Mouse (Mus musculus) B cell, adult 2 months (primary cell): ENCODE measurements around the gene Slc7a1.

ENCODE experiments used
- DNase-seq, 2 experiments: peaks; one replicate each; pipeline ENCODE4 v3.0.0; 2022

Gene Slc7a1

GRCm38 (mm10) chr5:148389007-148389970, 10.4 kb downstream of the Slc7a1 start:
- DNase-seq = peak; percentile 50 to 58

- peak; percentile 48 to 61 for DNase-seq
Measured at GRCm38 (mm10) chr5:148388251-148389006, 11.3 kb downstream of the Slc7a1 start.

- DNase-seq = peak; percentile 45 to 52
Measured at GRCm38 (mm10) chr5:148387820-148388219, 11.9 kb downstream of the Slc7a1 start.

GRCm38 (mm10) chr5:148386471-148386870, 13.2 kb downstream of the Slc7a1 start:
- peak; percentile 68 to 70 for DNase-seq

- no peak for DNase-seq
Measured at GRCm38 (mm10) chr5:148384501-148385055, 15.1 kb downstream of the Slc7a1 start.

- DNase-seq = no peak
Measured at GRCm38 (mm10) chr5:148383841-148384500, 15.7 kb downstream of the Slc7a1 start.

- no peak for DNase-seq
Measured at GRCm38 (mm10) chr5:148381083-148381482, 18.6 kb downstream of the Slc7a1 start.

- no peak for DNase-seq
Measured at GRCm38 (mm10) chr5:148380246-148380504, 19.5 kb downstream of the Slc7a1 start.

- DNase-seq = peak; percentile 81 to 86
Measured at GRCm38 (mm10) chr5:148379455-148380245, 20.1 kb downstream of the Slc7a1 start.

GRCm38 (mm10) chr5:148378707-148379106, 21.0 kb downstream of the Slc7a1 start:
- no peak for DNase-seq

GRCm38 (mm10) chr5:148378232-148378508, 21.5 kb downstream of the Slc7a1 start:
- DNase-seq = no peak

- no peak for DNase-seq
Measured at GRCm38 (mm10) chr5:148377439-148378231, 22.1 kb downstream of the Slc7a1 start.

- no peak for DNase-seq
Measured at GRCm38 (mm10) chr5:148376358-148376757, 23.3 kb downstream of the Slc7a1 start.

GRCm38 (mm10) chr5:148375480-148375879, 24.2 kb downstream of the Slc7a1 start:
- no peak for DNase-seq

GRCm38 (mm10) chr5:148373092-148373685, 26.5 kb downstream of the Slc7a1 start:
- no peak for DNase-seq

GRCm38 (mm10) chr5:148372005-148372917, 27.4 kb downstream of the Slc7a1 start:
- no peak for DNase-seq

- no peak for DNase-seq
Measured at GRCm38 (mm10) chr5:148371375-148371774, 28.3 kb downstream of the Slc7a1 start.

- DNase-seq = peak; percentile 71
Measured at GRCm38 (mm10) chr5:148370624-148371023, 29.1 kb downstream of the Slc7a1 start.

- DNase-seq = peak; percentile 54 to 60
Measured at GRCm38 (mm10) chr5:148369178-148369577, 30.5 kb downstream of the Slc7a1 start.

- DNase-seq = no peak
Measured at GRCm38 (mm10) chr5:148367816-148368215, 31.9 kb downstream of the Slc7a1 start.
